Mouse (Mus musculus) left cerebral cortex, postnatal 4 days (tissue): ENCODE measurements around the gene Abca13. TPM values are rescaled to one million over a fixed set of nuclear protein-coding genes. Genes with fewer than 3 reads are reported as not detected.

Source experiments
- DNase-seq: peaks from one replicate; pipeline ENCODE4 v3.0.0-alpha.2; 2022
- intact Hi-C: fragments of 180-260 bp; cut with DNase I; formaldehyde crosslinking; loops from one replicate; pipeline ENCODE4 v1.15.1; 2025
- total RNA-seq, 2 experiments: library from RNA; stranded (reverse); gene quantifications; 2 replicates each; pipeline ENCODE4 v1.2.3; 2021

The Abca13 gene
- total RNA-seq, 2 experiments from 2014 or later: 0.10 to 0.30 TPM

DNA sequence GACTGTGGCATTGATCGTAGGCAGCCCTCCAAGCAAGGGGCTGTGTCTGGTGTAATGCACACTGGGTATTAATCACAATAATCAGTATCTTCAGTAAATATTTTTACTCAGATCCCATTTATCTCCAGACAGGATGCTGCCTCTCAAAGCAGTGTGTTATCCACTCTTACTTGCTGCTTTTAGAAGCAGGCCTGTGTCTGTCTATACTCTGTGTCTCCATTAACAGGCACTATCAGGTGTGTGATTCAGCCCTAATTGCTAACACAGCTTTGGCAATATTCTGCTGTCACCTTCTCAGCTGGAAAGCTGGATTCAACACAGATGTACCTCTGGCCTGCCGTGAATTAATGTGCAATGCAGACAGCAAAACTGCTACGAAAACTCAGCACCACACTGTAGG lies 455.5 kb downstream of the Abca13 start:
- intact Hi-C loops: no loop called here

DNA sequence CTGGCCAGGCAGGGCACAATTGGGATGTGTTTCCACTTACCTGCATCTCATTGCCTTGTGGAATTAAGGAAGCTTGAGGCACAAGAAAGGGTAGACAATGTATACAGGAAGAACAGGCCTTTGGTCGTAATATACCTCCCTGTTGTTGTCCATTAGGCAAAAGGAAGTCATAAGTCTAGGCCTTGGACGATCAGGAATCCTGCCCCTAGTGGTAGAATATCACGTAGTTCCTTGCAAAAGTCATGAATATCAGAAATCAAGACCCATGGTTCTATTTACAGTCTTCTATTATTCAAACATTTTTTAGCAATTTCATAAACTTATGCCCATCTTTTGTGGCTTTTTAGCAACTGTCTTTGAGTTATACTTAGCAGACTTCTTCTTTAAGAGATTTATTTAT lies 456.2 kb downstream of the Abca13 start:
- intact Hi-C loops: no loop called here

More for the DNA sequence above, 455.5 kb downstream of the Abca13 start:
- DNase-seq: no peak

DNA sequence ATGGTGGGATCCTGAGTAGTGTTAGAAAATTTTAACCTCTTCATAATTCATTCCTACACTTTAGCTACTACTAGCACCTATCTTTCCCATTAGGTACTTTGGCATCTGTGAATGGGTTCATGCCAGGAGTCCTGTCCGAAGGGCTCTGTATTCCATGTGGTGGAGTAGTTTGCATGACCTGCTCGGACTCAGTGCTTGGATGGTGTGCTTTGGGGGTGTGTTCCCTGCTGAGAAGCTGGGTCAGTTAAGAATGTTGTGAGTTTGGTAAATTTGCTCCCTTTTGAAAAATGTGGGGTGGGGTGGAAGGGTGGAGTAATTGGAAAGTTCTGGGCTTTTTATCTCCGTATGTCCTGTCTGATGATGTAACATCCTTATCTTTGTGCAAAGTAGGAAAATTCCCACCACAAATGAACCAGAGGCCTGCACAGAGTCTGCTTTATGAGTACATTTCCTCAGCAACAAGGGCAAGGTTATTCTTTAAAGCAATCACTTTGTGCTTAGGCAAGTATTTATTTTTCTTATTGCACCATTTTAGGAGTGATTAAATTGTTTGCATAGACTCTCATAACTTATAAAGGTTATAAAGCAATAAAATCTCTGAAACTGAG lies 475.0 kb downstream of the Abca13 start:
- no peak for DNase-seq
- intact Hi-C loops: no loop called here

More for the DNA sequence above, 456.2 kb downstream of the Abca13 start:
- DNase-seq: no peak

DNA sequence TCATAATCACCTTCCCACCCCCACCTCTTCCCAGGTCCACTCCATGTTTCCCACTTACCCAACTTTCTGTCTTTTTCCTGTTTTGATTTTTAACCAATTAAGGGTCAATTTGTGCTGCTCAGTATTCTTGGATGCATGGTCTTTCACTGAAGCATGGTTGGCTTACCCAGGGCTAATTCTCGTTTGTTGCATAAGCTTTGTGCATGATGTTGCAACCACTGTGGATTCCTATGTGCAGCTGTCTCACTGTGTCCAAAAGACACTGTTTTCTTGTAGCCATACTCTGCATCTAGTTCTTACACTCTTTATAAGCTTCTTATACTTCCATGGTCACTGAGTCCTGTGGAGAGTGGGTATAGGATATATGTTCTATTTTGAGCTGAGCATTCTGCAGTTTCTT lies 477.7 kb downstream of the Abca13 start:
- intact Hi-C loops: no loop called here
- DNase-seq: no peak

DNA sequence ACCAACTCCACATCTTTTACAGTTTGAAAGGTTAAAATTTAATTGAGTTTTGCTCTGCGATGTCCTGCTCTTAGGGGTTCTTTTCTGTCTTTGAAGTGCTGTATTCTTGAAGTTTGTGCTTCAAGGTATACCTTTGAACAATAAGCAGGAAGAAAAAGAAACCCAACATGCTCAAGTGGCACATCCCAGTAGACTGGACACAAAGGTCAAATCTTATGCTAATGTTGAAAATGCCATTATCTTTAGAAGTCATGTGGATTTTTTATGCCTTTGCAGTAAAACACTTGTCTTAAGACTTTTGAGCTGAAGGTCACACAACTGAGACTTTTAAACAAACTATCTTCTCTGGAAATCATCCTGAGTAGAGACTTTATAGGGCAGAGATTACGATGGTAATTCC lies 493.2 kb downstream of the Abca13 start:
- intact Hi-C loops: no loop called here
- DNase-seq: no peak

DNA sequence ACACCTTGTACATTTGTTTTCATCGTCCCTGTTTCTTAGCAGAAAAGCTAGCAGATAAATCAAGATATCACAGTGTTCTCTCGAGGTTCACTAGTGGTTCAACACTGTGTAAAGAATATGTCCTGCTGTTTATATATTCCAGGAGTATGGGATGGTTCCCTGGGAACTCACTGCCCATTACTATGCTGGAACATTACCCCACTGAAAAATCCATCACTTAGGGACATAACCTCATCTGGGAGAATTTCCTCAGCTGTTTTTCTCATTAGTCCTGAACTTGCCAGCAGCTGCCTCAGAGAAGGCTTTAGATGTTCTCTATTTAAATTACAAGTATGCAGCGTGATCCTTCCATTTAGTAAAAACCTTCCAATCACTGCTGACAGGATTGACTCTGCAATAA lies 513.4 kb downstream of the Abca13 start:
- no peak for DNase-seq
- intact Hi-C loops: no loop called here

DNA sequence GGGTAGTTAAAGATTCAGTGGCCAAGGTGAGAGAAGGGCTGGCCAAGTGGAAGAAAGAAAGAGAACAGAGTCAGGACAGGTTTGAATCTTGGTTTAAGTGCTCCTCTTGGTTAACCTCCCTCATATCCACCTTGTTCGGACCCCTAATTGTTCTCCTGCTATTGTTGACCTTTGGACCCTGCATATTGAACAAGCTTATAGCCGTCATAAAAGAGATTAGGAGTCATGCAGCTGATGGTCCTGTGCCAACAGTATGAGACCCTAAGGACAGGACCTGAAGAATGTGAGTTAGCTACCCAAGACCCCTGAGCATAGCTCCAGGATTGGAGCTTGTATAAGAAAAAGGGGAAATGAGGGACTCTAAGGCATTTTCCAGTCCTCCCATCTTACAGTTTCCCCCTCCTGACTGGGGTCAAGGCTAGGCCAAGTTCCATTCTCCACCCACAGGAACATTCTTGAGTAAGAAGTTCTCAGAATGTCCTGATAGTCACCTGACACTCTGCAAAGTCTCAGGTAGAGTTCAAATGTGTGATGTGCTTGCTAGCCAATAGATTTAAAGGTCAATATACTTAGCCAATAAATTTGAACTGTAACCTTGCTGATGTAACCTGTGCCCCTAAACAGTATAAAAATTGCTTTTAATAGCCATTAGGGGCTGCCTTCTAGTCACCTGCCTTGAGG lies 536.2 kb downstream of the Abca13 start:
- no peak for DNase-seq
- intact Hi-C loops: no loop called here

DNA sequence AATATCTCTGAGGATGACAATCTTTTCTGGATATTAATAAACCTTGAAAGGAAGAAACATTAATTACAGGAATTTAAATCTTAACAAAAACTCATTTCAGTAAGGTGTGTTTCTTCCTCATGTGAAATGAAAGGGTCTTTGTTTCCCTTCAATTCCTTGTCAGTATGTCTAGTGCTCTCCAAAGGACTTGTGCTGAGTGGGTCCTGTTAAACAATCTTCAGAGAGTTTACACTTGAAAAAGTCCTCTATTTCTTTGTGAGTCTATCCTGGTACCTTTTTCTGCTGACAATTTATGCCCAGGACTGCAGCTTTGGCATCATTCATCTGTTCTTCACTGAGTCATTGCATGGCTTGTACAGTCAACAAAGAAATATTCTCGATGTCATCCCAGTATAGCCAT lies 539.6 kb downstream of the Abca13 start:
- no peak for DNase-seq
- intact Hi-C loops: no loop called here

Other genes starting within 250 kb of the Abca13 start
- under 1 TPM in 1 of 2 experiments, not detected in 1; 0.08 TPM for gene Pkd1l1, start 218.7 kb upstream of the Abca13 start, total RNA-seq
- 10 to 100 TPM in 1 of 2 experiments, 1 to 10 TPM in 1; 9.4 to 10.6 TPM for gene Hus1, start 180.8 kb upstream of the Abca13 start, total RNA-seq
- gene Gm11992, start 143.3 kb upstream of the Abca13 start, total RNA-seq: under 1 TPM; 0.38 to 0.66 TPM
- under 1 TPM in 1 of 2 experiments, not detected in 1; 0.30 TPM for gene Sun3, start 143.0 kb upstream of the Abca13 start, total RNA-seq
- gene Upp1, start 73.8 kb upstream of the Abca13 start, total RNA-seq: 1 to 10 TPM in 1 of 2 experiments, under 1 TPM in 1; 0.78 to 1.9 TPM